Mouse (Mus musculus) neural tube, embryonic 11.5 days (tissue): ENCODE measurements at regions not wholly inside any gene's neighbourhood (a gene's known extent, or its start where the extent isn't known, plus 50 kb on each side); places are given as distances from the start of the nearest gene placed in this dataset.
A peak's percentile ranks its signal among the peaks of the same experiment; 100 is the strongest.

Experiments used
- ATAC-seq: fragments of 200-750 bp; cut with Nextera tagmentation; 2 replicates; pipeline ENCODE4 v1.8.0; 2017; ENCODE audit warnings: moderate number of reproducible peaks, mild to moderate bottlenecking, moderate TSS enrichment, moderate library complexity; ENCODE audit not compliant: insufficient read depth, low FRiP score, low TSS enrichment
- DNase-seq: peaks from one replicate; pipeline ENCODE4 v3.0.0-alpha.2; 2015; ENCODE audit warnings: low spot score
- H3K27ac ChIP-seq: fragments of 300-500 bp; sonication (generic); 2 replicates; pipeline ENCODE4 v1.5.1; 2014; ENCODE audit warnings: low read depth, mild to moderate bottlenecking, low read length
- H3K27me3 ChIP-seq: fragments of 300-500 bp; sonication (generic); 2 replicates; pipeline ENCODE4 v1.6.1; 2014; ENCODE audit warnings: mild to moderate bottlenecking, low read length, mixed read lengths; ENCODE audit not compliant: control insufficient read depth, insufficient read depth
- H3K36me3 ChIP-seq: fragments of 300-500 bp; sonication (generic); 2 replicates; pipeline ENCODE4 v1.6.1; 2014; ENCODE audit warnings: mild to moderate bottlenecking, low read length, moderate library complexity, mixed read lengths; ENCODE audit not compliant: control insufficient read depth, insufficient read depth
- H3K4me1 ChIP-seq: fragments of 300-500 bp; sonication (generic); 2 replicates; pipeline ENCODE4 v1.6.1; 2014; ENCODE audit warnings: low read length, mixed read lengths; ENCODE audit not compliant: control insufficient read depth, insufficient read depth
- H3K4me2 ChIP-seq: fragments of 300-500 bp; sonication (generic); 2 replicates; pipeline ENCODE4 v1.6.1; 2014; ENCODE audit warnings: low read depth, mild to moderate bottlenecking, moderate library complexity
- H3K4me3 ChIP-seq: fragments of 300-500 bp; sonication (generic); 2 replicates; pipeline ENCODE4 v1.5.1; 2014; ENCODE audit warnings: low read depth, low read length
- H3K9ac ChIP-seq: fragments of 300-500 bp; sonication (generic); 2 replicates; pipeline ENCODE4 v1.6.1; 2014; ENCODE audit warnings: mild to moderate bottlenecking, low read length
- H3K9me3 ChIP-seq: fragments of 300-500 bp; sonication (generic); 2 replicates; pipeline ENCODE4 v1.6.1; 2016; ENCODE audit warnings: low read length; ENCODE audit not compliant: control insufficient read depth
- WGBS: fragments of 180-500 bp; shearing (Covaris S2); extraction: QIAGEN DNeasy Blood & Tissue Kit; methylation state at CpG from one replicate; pipeline ENCODE4 v1.1.7; 2014; 5-methylcytosine and 5-hydroxymethylcytosine counted together

GRCm38 (mm10) chr1:78913791-78914190 is 97.2 kb downstream of the Kcne4 start:
- no peak overlapping the region for H3K4me3 ChIP-seq
- no peak for DNase-seq
- H3K36me3 ChIP-seq: no peaks in the 10 kb centered on the region
- H3K27me3 ChIP-seq: no peaks in the 10 kb centered on the region
- 70% methylated on average over 2 of the region's 2 CpGs for WGBS
- H3K9ac ChIP-seq: no peak overlapping the region
- H3K4me1 ChIP-seq: no peaks in the 10 kb centered on the region
- H3K4me2 ChIP-seq: no peak overlapping the region
- H3K27ac ChIP-seq: no peak overlapping the region
- no peak for ATAC-seq
- H3K9me3 ChIP-seq: no peaks in the 10 kb centered on the region

DNA sequence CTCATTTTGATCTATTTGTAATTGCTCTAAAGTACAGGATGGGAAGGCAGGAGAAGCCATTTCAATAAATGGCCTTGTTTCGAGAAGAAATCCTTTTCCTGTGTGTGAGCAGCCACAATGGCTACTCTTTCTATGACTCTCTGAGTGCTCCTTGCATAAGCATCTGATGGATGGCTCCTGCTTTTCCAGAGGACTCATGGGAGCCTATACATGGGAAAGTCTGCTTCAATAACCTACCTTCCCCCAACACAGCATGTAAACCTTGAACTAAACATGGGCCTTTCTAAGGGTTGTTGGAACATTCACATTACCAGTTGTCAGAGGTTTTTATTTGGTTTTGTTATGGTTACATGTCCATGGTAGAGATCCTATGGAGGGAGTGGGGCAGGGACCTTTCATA is 103.3 kb downstream of the Kcne4 start:
- Histone ChIP-seq H3K4me2 (no peak overlapping the region), H3K36me3 (no peaks in the 10 kb centered on the region), H3K9me3 (no peaks in the 10 kb centered on the region), H3K27ac (no peak overlapping the region), H3K9ac (no peak overlapping the region), H3K4me3 (no peak overlapping the region), H3K27me3 (no peaks in the 10 kb centered on the region), H3K4me1 (no peaks in the 10 kb centered on the region)
- ATAC-seq: no peak
- 54% methylated on average over 1 of the region's 1 CpGs for WGBS
- DNase-seq: no peak

DNA sequence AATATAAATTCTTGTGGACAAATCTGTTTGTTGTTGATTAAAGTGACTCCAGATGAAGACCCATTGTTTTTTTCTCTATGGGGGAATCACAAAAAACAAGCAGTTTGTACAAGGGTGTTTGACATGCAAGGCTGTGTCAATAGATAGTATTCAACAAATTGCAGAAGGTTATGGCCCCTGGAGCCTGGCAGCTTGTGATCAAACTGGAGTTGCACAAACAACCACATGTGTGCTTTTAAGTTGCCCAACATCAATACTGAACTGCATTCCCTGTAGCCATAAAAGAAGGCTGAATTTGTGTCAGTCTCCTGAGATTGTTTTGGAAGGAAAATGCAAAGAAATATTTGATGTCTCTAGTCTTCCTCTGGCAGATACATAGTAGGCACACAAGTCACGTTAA is 113.4 kb downstream of the Kcne4 start:
- WGBS: 90% methylated on average over 1 of the region's 1 CpGs
- DNase-seq: no peak

DNA sequence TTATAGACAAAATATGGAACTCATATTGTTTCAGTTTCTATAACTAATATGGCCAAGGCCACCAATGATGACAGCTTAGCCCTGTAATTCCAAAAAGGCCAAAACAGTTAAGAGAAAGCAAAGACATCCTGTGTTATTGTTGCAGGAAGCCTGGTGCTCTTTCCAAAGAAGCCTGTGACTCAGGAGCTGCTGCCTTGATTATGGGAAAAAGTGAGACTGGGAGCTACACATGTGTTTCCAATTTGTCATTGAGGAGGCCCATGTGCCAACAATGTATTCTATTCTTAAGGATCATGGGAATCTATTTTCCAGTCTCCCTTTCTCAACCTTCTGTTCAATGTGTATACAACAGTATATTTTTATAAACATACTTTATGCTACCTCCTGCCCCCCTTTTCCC is 123.3 kb downstream of the Kcne4 start:
- no peak for DNase-seq
- Histone ChIP-seq H3K4me2 (no peak overlapping the region), H3K4me3 (no peak overlapping the region), H3K4me1 (no peaks in the 10 kb centered on the region), H3K9ac (no peak overlapping the region), H3K9me3 (no peaks in the 10 kb centered on the region), H3K27ac (no peak overlapping the region), H3K27me3 (no peaks in the 10 kb centered on the region), H3K36me3 (no peaks in the 10 kb centered on the region)
- no peak for ATAC-seq

More for the DNA sequence above, 113.4 kb downstream of the Kcne4 start:
- H3K4me1 ChIP-seq: no peaks in the 10 kb centered on the region
- no peak overlapping the region for H3K4me2 ChIP-seq
- H3K27me3 ChIP-seq: no peaks in the 10 kb centered on the region
- no peak overlapping the region for H3K27ac ChIP-seq
- H3K36me3 ChIP-seq: no peaks in the 10 kb centered on the region
- ATAC-seq: no peak
- H3K9ac ChIP-seq: no peak overlapping the region
- no peaks in the 10 kb centered on the region for H3K9me3 ChIP-seq
- no peak overlapping the region for H3K4me3 ChIP-seq

GRCm38 (mm10) chr1:78945588-78945987 is 129.0 kb downstream of the Kcne4 start:
- no peaks in the 10 kb centered on the region for H3K27me3 ChIP-seq
- no peak overlapping the region for H3K27ac ChIP-seq
- WGBS: 71% methylated on average over 2 of the region's 2 CpGs
- H3K4me1 ChIP-seq: no peaks in the 10 kb centered on the region
- H3K9ac ChIP-seq: no peak overlapping the region
- no peak overlapping the region for H3K4me2 ChIP-seq
- H3K4me3 ChIP-seq: no peak overlapping the region
- H3K36me3 ChIP-seq: no peaks in the 10 kb centered on the region
- H3K9me3 ChIP-seq: no peaks in the 10 kb centered on the region
- DNase-seq (no peak), ATAC-seq (no peak)

- no peaks in the 10 kb centered on the region for H3K36me3 ChIP-seq
- no peak for DNase-seq
- no peak overlapping the region for H3K9ac ChIP-seq
- no peaks in the 10 kb centered on the region for H3K27me3 ChIP-seq
- no peaks in the 10 kb centered on the region for H3K4me1 ChIP-seq
- no peak overlapping the region for H3K4me2 ChIP-seq
- 80% methylated on average over 4 of the region's 4 CpGs for WGBS
- no peak overlapping the region for H3K27ac ChIP-seq
- 0 out of 2 replicates have a peak, but pooled peaks have one; percentile 60 for ATAC-seq
- no peak overlapping the region for H3K4me3 ChIP-seq
- H3K9me3 ChIP-seq: no peaks in the 10 kb centered on the region
Measured at GRCm38 (mm10) chr1:78980051-78980450, 163.5 kb downstream of the Kcne4 start.
